Mouse (Mus musculus) liver, postnatal 0 days (tissue): ENCODE results near the gene Tmem167b.

Experiments used
- CTCF ChIP-seq: sonication (generic); IDR thresholded peaks from 2 replicates; pipeline ENCODE4 v1.5.1; 2016; ENCODE audit warnings: antibody characterized with exemption, low read depth
- EP300 ChIP-seq: IDR thresholded peaks from 2 replicates; pipeline ENCODE4 v1.6.1; 2016; ENCODE audit warnings: antibody characterized with exemption, low read depth, mild to moderate bottlenecking

GRCm38 (mm10) chr3:108542299-108542698, 20.0 kb downstream of the Tmem167b start:
- TF ChIP-seq EP300 (no peak), CTCF (no peak)
